Mouse (Mus musculus) frontal cortex, adult (tissue): ENCODE measurements at regions not wholly inside any gene's neighbourhood (a gene's known extent, or its start where the extent isn't known, plus 50 kb on each side); places are given as distances from the start of the nearest gene placed in this dataset.

Source experiments
- ATAC-seq: cut with Nextera tagmentation; 2 replicates; pipeline ENCODE4 v1.9.2; 2017; ENCODE audit warnings: mild to moderate bottlenecking, moderate library complexity, mixed read lengths; ENCODE audit not compliant: low TSS enrichment

- ATAC-seq, result no peak
Measured at GRCm38 (mm10) chr7:67429008-67429873, 56.6 kb upstream of the Mef2a start.

GRCm38 (mm10) chr7:67428388-67428787 is 55.7 kb upstream of the Mef2a start:
- no peak for ATAC-seq

- ATAC-seq, result no peak
Measured at GRCm38 (mm10) chr7:67426076-67426475, 53.4 kb upstream of the Mef2a start.

GRCm38 (mm10) chr7:67425581-67425980 is 52.9 kb upstream of the Mef2a start:
- ATAC-seq, result no peak

- ATAC-seq, result no peak
Measured at GRCm38 (mm10) chr7:67424810-67425485, 52.3 kb upstream of the Mef2a start.
